Mouse (Mus musculus): Measurements from ENCODE around the gene Nop2.

GRCm38 (mm10) chr6:125172474-125172873 lies 40.8 kb downstream of the Nop2 start:
- no peak for TF ChIP-seq CTCF (IDR thresholded peaks at IDR 0.05; ENCODE audit: control insufficient read depth, insufficient read depth, insufficient replicate concordance, low read depth, low read length)
- TF ChIP-seq POLR2A (IDR thresholded peaks at IDR 0.05; ENCODE audit: control insufficient read depth, low read depth, low read length): no peak

Data from testis, adult 2 months (tissue).